Mouse (Mus musculus) adrenal gland, postnatal 36 days (tissue): ENCODE measurements around the gene Eno3. TPM values are rescaled to one million over a fixed set of nuclear protein-coding genes. Genes with fewer than 3 reads are reported as not detected.

Experiments used
- DNase-seq, 2 experiments: peaks; one replicate each; pipeline ENCODE4 v3.0.0; 2021; ENCODE audit warnings: mixed read lengths in 1 of 2
- total RNA-seq, 2 experiments: library from RNA; stranded (reverse); gene quantifications; 2 replicates each; pipeline ENCODE4 v1.2.3; 2021

The Eno3 gene
- total RNA-seq, 2 experiments from 2014 or later, result 21.2 to 35.5 TPM

- no peak for DNase-seq
Observed at GRCm38 (mm10) chr11:70643051-70643450, 14.0 kb upstream of the Eno3 start.

GRCm38 (mm10) chr11:70644564-70645103 is 12.4 kb upstream of the Eno3 start:
- no peak for DNase-seq

GRCm38 (mm10) chr11:70645461-70646258 is 11.3 kb upstream of the Eno3 start:
- no peak for DNase-seq

GRCm38 (mm10) chr11:70646259-70646555 is 10.8 kb upstream of the Eno3 start:
- DNase-seq, result no peak

GRCm38 (mm10) chr11:70646691-70647650 is 10.0 kb upstream of the Eno3 start, which contains the start of the genes Rnf167 and Slc25a11:
Rnf167 (plus strand) TSS chr11:70647235.
Slc25a11 (minus strand) TSS chr11:70647479.
- peak; percentile 96 to 97 for DNase-seq

- peak; percentile 53 to 58 for DNase-seq
Observed at GRCm38 (mm10) chr11:70647716-70648420, 9.1 kb upstream of the Eno3 start.

GRCm38 (mm10) chr11:70648512-70648911 is 8.5 kb upstream of the Eno3 start:
- no peak for DNase-seq

- DNase-seq, result no peak
Observed at GRCm38 (mm10) chr11:70649185-70649734, 7.7 kb upstream of the Eno3 start.

GRCm38 (mm10) chr11:70650322-70651175 is 6.5 kb upstream of the Eno3 start:
- DNase-seq, result no peak

- peak; percentile 74 to 76 for DNase-seq
Observed at GRCm38 (mm10) chr11:70651391-70651790, 5.6 kb upstream of the Eno3 start.

GRCm38 (mm10) chr11:70652029-70652883 is 4.7 kb upstream of the Eno3 start:
- peak in 1 of 2 experiments; percentile 49 for DNase-seq

- no peak for DNase-seq
Observed at GRCm38 (mm10) chr11:70652884-70653344, 4.1 kb upstream of the Eno3 start.

GRCm38 (mm10) chr11:70653345-70654197 is 3.4 kb upstream of the Eno3 start:
- peak; percentile 75 to 87 for DNase-seq

- DNase-seq, result peak; percentile 83 to 88
Observed at GRCm38 (mm10) chr11:70654198-70654922, 2.6 kb upstream of the Eno3 start, which contains the start of gene Pfn1. Pfn1 (minus strand) TSS chr11:70654644.

- peak; percentile 88 to 93 for DNase-seq
Observed at GRCm38 (mm10) chr11:70654923-70655570, 2.0 kb upstream of the Eno3 start.

GRCm38 (mm10) chr11:70655571-70656455 is 1.2 kb upstream of the Eno3 start:
- peak; percentile 73 to 84 for DNase-seq
